Mouse (Mus musculus) ovary, postnatal 10 days (tissue): ENCODE measurements around the gene Rfesd.

Source experiments
- DNase-seq: peaks from one replicate; pipeline ENCODE4 v3.0.0; 2022; ENCODE audit warnings: low spot score

Gene Rfesd

GRCm38 (mm10) chr13:76017974-76018843, at the start of gene Rfesd:
Gene Rfesd, minus strand, starts transcription at chr13:76018719.
- DNase-seq = peak; percentile 84

DNA sequence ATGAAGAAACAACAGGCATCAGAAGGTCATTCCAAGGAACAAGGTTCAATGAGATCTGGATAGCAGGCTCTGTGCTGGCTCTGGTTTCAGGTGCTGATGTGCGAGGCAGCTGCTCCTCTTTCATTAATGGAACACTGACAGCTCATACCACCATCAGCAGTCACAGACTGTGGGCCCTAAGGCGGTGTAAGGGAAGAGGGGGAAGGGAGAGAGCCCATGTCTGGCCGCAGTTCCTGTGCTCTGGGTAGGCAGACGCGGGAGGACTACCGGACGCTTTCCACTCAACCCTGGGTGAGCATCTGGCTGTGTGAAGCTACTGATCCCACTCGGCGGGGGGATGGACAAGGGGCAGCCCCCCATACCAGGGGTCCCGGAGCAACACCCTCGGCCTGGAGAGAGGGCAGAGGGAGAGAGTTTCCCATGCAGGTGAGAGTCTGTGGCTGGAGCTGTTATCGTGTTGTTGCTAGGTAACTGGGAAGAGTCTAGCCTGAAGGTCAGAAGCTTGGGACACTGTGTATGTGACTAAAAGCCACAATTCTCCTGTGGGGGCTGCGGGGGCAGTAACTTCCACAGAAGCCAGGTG, 45.9 kb upstream of the Rfesd start:
- no peak for DNase-seq

DNA sequence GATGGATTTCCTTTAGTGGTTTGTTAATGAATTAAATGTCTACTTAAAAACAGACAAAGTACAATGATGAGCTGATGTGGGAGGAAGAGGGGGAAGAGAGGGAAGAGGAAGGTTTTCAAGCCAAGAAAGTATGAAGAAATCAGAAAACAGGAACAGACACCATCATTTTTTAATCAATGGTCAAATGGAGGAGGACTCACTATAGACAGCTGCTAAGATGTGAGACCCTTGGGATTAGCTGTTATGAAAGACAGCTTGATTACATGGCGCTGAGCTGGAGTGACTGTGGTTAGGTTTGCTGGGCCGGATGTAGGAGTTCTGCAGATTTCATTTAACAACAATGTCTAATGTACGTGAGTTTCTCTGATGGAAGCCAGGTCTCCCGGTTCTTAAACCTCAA, 45.0 kb upstream of the Rfesd start:
- no peak for DNase-seq

DNA sequence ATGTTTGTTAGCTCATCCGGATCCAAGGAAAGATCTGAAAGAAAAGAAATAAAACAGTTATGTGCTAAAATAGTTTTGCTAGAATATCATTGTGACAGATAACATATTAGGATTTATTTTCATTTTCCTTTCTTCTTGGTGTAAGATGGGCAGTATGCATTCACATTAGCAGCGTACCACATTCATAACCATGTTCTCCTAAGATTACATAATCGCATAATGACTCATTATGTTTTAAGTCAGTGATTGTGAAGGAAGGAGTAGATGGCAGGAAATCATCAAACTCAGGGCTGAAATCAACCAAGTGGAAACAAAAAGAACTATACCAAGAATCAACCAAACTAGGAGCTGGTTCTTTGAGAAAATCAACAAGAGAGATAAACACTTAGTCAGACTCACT, 44.0 kb upstream of the Rfesd start:
- DNase-seq = no peak

GRCm38 (mm10) chr13:76062126-76062525, 43.6 kb upstream of the Rfesd start:
- DNase-seq = no peak

DNA sequence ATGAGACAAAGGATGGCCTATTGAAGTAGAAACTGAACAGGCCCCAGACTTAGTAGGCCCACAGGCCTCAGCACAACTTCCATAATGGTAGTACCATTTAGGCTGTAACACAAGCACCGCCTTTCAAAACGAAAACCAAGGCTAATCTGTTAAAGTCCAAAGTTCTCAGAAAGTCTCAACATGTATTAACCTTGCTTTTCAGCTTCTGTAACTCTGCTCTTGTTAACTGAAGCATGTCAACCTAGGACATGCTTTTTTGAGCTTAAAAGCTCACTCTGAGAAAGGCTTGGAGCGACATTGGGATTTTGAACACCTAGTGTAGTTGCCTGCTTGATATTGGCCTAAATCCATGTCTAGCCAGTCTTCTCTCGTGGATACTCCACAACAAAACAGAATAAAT, 41.1 kb upstream of the Rfesd start:
- no peak for DNase-seq

DNA sequence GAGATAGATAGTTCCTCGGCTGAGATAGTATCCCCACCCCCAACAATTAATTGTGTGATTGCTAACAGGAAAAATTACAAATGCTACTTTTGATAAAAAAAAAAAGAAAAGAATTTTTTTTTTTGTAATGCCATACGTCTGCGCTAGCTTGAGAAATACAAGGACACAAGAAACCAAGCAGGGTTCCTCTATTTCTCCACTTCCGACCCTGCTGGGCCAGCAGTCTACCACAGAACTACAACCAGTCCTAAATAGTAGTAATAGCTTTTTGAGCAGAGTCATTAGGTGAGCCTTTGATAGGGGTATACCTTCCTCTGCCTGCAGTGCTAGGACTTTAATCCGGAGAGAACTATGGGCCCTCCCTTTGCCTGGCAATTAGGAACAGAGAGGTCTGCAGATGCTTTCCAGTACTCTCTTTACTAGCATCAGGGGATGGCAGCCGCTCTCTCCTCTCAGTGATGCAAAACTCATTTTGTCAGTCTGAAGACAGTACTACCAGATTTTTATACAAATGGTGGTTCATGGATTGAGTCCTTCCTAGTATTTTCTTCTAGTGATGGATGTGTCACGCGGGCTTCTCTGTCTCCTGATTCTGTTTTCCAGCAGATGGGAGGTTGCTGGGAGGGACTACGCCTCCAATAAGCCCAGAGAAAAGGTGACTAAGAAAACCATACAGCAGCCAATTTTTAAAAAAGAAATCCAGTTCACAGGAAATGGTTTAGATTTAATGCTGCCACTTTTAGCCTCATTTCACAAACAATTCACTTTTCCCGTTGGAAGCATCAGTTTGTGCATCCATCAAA, 38.9 kb upstream of the Rfesd start:
- no peak for DNase-seq

DNA sequence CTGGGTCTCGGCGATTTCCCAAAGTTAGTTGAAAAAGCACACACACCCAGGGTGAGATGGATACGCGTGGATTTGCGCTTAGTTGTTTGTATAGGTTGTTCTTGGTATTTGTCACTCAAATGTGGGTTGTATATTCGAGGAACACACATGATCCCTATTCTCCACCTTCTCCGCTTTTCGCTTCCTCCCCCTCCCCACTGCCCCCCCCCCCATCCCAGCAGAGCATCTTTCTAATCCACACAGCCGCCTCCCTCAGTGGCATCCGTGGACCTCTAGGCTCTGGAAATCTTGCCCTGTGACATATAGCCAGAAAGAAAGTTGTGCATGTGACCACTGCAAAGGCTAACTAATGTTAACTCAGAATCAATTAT, 38.4 kb upstream of the Rfesd start, which contains the start of gene Gpr150:
Gene Gpr150, minus strand, starts transcription at position 101 of the 371 bp plus-strand sequence.
- no peak for DNase-seq

DNA sequence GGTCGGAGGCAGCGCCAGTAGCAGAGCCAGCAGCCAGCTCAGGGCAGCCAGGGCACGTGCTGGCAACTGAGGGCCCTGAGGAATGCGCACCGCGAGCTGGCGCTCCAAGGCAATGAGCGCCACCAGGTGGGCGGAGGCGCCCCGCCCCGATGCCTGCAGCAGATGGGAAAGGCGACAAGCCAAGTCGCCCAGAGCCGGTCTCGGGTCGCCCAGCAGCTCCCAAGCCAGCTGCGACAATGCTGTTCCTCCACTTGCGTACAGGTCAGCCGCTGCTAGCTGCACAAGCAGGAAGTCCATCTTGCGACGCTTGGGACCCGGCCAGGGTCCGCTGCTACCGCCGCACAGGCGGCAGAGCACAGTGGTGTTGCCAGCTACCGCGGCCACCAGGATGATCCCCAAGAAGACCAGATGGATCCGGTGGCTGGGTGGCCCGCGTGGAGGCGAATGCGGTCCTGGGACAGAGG, 37.8 kb upstream of the Rfesd start:
- peak; percentile 9 for DNase-seq

DNA sequence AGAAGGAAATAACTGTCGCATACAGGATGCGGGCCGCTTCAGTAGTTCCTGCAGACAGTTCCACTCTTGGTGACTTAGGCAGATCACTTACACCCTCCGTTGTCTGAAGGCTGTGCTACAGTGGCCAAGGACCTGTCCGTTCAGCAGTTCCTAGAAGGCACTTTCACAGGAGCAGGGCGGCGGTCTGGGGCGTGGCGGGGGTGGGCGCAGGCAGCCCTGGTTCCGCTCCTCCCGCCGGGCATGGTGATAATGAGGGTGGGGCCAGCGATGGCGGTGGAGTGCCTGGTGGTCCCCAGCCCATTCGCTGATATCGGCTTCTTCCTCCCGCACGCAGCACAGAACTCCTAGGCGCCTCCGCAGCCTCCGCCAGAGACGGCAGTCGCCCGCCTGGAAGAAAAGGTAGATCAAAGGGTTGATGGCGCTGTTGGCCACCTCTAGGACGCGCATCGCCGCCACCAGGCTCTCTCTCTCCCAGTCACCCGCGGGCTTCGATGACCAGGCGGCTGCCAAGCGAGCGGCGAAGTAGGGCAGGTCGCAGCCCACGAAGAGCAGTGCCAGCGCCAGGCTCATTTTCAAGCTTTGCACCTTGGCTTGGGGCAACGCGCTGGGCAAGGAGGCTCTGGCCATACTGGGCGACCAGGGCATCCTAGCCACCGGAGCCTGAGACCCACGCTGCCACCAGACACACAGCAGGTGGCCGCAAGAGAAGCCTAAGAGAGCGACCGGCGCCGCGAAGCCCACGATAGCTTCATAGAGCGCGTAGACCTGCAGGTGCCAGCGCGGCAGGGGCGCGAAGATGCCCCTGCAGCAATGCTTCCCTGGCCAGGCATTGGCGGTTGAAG, 37.1 kb upstream of the Rfesd start:
- no peak for DNase-seq

GRCm38 (mm10) chr13:76044971-76045370, 26.5 kb upstream of the Rfesd start:
- no peak for DNase-seq

- no peak for DNase-seq
These were observed 23.9 kb upstream of the Rfesd start for GRCm38 (mm10) chr13:76042455-76042854.

- DNase-seq = no peak
These were observed 6.1 kb upstream of the Rfesd start for GRCm38 (mm10) chr13:76024588-76024987.

GRCm38 (mm10) chr13:76021782-76022181, 3.3 kb upstream of the Rfesd start:
- DNase-seq = no peak

DNA sequence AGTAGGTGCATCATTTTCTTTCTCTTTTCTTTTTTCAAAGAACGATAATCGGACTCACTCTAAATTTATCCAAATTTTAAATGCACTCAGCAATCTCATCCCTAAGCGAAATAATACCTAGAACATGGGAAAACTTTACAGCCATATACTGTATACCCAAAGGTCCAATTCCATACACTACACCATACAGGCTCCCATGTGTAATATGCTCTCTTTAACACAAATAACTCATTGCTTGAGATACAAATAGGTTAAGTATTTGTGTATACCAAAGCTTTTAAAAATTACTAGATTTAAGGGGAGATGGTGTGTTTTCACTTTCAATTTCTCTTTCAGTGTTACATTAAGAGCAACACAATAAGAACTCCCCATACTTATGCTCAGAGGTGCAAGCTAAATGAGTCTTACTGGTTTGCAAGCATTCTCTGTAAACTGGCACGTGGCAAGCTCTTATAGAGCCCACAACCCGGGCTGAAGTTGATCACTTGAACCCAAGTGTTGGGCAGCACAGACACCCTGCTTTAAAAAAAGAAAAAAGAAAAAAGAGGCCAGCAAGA, 403 bp upstream of the Rfesd start:
- no peak for DNase-seq

GRCm38 (mm10) chr13:76017465-76017864, 1.1 kb downstream of the Rfesd start:
- no peak for DNase-seq

DNA sequence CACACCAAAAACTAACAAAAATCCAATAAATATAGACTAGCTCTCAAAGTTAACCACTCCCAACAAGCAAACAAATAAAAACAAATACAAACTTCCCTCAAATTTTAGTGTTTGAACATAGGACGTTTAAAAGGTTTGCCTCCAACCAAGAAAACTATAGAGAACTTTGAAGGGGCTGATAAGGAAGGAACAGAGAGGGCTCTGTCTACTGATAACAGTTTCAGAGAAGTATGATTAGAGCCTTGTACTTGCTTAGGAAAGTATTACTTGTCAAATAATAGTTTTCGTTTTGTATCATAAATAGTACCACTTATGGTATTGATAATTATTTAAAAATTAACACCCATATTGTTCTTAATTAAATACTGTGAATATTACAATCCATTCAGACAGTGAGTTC, 4.0 kb downstream of the Rfesd start:
- DNase-seq = no peak

- no peak for DNase-seq
These were observed 15.2 kb downstream of the Rfesd start for GRCm38 (mm10) chr13:76003272-76003671.

GRCm38 (mm10) chr13:75992169-75993028, 26.1 kb downstream of the Rfesd start:
- DNase-seq = no peak

DNA sequence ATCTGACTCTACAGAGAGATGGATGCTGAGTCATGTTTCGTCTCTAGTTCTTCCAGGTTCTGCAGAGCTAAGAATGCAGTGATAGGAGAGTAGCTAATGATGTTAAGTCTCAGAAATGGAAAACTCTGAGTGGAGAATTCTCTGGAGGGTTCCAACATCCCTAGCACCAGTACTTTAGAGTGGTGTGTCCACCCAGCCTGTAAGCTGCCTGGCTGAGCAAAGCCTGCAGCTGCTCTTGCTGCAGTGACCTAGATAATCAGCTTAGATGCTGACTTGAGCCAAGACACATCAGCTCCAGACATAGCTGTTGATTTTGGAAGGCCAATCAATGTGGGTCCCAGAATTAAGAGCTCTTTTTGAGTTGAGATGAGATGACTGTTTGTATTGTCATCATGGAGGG, 30.4 kb downstream of the Rfesd start:
- DNase-seq = no peak
